Mouse (Mus musculus) ZHBTc4 (cell line): Measurements from ENCODE around the gene Arl5a.

Source experiments
- DNase-seq: peaks from one replicate; pipeline ENCODE4 v3.0.0-alpha.2; 2011; ENCODE audit warnings: low read depth, low spot score

Gene Arl5a

GRCm38 (mm10) chr2:52361086-52361485, 63.6 kb downstream of the Arl5a start:
- DNase-seq = no peak

GRCm38 (mm10) chr2:52359722-52360121, 65.0 kb downstream of the Arl5a start:
- no peak for DNase-seq

- no peak for DNase-seq
These were observed 66.5 kb downstream of the Arl5a start for GRCm38 (mm10) chr2:52358156-52358555.

- DNase-seq = no peak
These were observed 73.7 kb downstream of the Arl5a start for GRCm38 (mm10) chr2:52351029-52351428.
